Mouse (Mus musculus): Measurements from ENCODE around the gene Adamts14.

GRCm38 (mm10) chr10:61149476-61149875 lies 123.8 kb downstream of the Adamts14 start:
- TF ChIP-seq CTCF (IDR thresholded peaks at IDR 0.05; ENCODE audit: low read depth) (no peak), EP300 (IDR thresholded peaks at IDR 0.05; ENCODE audit: low read depth) (peak; percentile 30; the same call in 1 of the 2 replicates)

Measured in liver, embryonic 14.5 days (tissue).